Mouse (Mus musculus) lung, embryonic 14.5 days (tissue): ENCODE data around the gene Zc2hc1b. TPM values are rescaled to one million over a fixed set of nuclear protein-coding genes. Genes with fewer than 3 reads are reported as not detected.

ENCODE experiments used
- ATAC-seq: fragments of 200-750 bp; cut with Nextera tagmentation; 2 replicates; pipeline ENCODE4 v1.8.0; 2017; ENCODE audit warnings: mild to moderate bottlenecking, moderate TSS enrichment, moderate library complexity; ENCODE audit not compliant: insufficient read depth
- DNase-seq: peaks from one replicate; pipeline ENCODE4 v3.0.0-alpha.2; 2015
- H3K27ac ChIP-seq: fragments of 300-500 bp; sonication (generic); 2 replicates; pipeline ENCODE4 v1.5.1; 2014; ENCODE audit warnings: low read depth, mild to moderate bottlenecking, moderate library complexity
- H3K27me3 ChIP-seq: fragments of 300-500 bp; sonication (generic); 2 replicates; pipeline ENCODE4 v1.6.1; 2014; ENCODE audit warnings: low read length, control low read depth; ENCODE audit not compliant: insufficient read depth
- H3K36me3 ChIP-seq: fragments of 300-500 bp; sonication (generic); 2 replicates; pipeline ENCODE4 v1.6.1; 2014; ENCODE audit warnings: control low read depth; ENCODE audit not compliant: insufficient read depth
- H3K4me1 ChIP-seq: fragments of 300-500 bp; sonication (generic); 2 replicates; pipeline ENCODE4 v1.6.1; 2014; ENCODE audit warnings: antibody characterized with exemption, control low read depth; ENCODE audit not compliant: insufficient read depth
- H3K4me2 ChIP-seq: fragments of 300-500 bp; sonication (generic); 2 replicates; pipeline ENCODE4 v1.6.1; 2014; ENCODE audit warnings: mild to moderate bottlenecking
- H3K4me3 ChIP-seq: fragments of 300-500 bp; sonication (generic); 2 replicates; pipeline ENCODE4 v1.5.1; 2014; ENCODE audit warnings: low read depth, low read length
- H3K9ac ChIP-seq: fragments of 300-500 bp; sonication (generic); 2 replicates; pipeline ENCODE4 v1.6.1; 2014
- H3K9me3 ChIP-seq: fragments of 300-500 bp; sonication (generic); 2 replicates; pipeline ENCODE4 v1.6.1; 2016; ENCODE audit warnings: low read depth, low read length, control low read depth
- CTCF ChIP-seq: IDR thresholded peaks from 2 replicates; pipeline ENCODE4 v1.5.1; 2016; ENCODE audit warnings: antibody characterized with exemption, low read depth
- WGBS: fragments of 180-500 bp; shearing (Covaris S2); extraction: QIAGEN DNeasy Blood & Tissue Kit; methylation state at CpG from one replicate; pipeline ENCODE4 v1.1.7; 2014; 5-methylcytosine and 5-hydroxymethylcytosine counted together
- polyA plus RNA-seq: library from polyadenylated mRNA; unstranded; fragments of >200 nt; fragmentation: Nextera tagmentation; extraction: Ambion mirVana; gene quantifications from 2 replicates; pipeline ENCODE4 v1.2.1, GENCODE M21; 2014

Zc2hc1b gene
- polyA plus RNA-seq, 1 experiment from 2014 or later, result not detected

DNA sequence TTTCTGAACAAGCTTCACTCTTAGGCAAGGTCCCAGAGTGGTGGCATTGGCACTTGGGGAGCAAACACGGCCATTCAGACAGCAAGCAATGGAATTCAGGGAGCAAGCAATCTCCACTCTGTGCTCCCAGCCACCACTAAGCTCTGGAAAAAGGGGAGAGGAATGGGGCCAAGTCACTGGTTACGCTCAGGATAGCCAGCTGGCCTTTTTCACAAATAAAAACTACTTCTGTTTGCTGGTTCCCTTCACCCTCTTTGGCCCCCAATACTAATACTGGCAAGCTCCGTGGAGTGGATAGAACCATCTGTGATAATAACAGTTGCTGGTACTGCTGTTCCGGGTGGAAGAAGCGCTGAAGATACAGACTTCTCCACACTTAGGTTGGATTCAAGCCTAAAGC, 26.5 kb downstream of the Zc2hc1b start:
- no peaks in the 10 kb centered on the region for H3K36me3 ChIP-seq
- H3K27me3 ChIP-seq, result no peaks in the 10 kb centered on the region
- no peaks in the 10 kb centered on the region for H3K4me1 ChIP-seq
- ATAC-seq (peak; percentile 38; the same call in 1 of the 2 replicates), DNase-seq (peak; percentile 65)
- no peak for TF ChIP-seq CTCF
- WGBS, result 61% methylated on average over 5 of the region's 5 CpGs
- no peaks in the 10 kb centered on the region for H3K9me3 ChIP-seq
- H3K9ac ChIP-seq, result no peak overlapping the region
- no peak overlapping the region for H3K4me2 ChIP-seq
- no peak overlapping the region for H3K4me3 ChIP-seq
- H3K27ac ChIP-seq, result no peak overlapping the region

DNA sequence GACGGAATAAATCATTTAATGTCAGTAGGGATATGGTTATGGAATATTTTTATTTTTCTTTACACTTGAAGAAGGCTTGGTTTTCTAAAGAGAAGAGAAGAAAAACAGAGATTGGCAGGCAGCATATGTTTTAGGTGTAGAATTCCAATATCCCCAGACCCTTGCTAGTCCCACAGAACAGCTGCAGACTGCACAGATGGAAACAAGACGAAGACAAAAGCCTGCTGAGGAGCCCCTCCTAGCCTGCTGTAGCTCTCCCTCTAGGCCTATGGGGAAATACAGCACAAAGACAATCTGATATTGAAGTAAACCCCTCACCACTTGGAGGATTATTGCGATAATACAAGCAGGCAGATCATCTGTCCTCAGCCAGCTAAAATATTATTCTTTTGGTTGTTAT, 27.4 kb downstream of the Zc2hc1b start:
- no peak overlapping the region for H3K4me2 ChIP-seq
- ATAC-seq (no peak), DNase-seq (no peak)
- no peaks in the 10 kb centered on the region for H3K4me1 ChIP-seq
- no peaks in the 10 kb centered on the region for H3K36me3 ChIP-seq
- no peak overlapping the region for H3K9ac ChIP-seq
- H3K27me3 ChIP-seq, result no peaks in the 10 kb centered on the region
- no peak overlapping the region for H3K27ac ChIP-seq
- 70% methylated on average over 3 of the region's 3 CpGs for WGBS
- TF ChIP-seq CTCF, result no peak
- H3K9me3 ChIP-seq, result no peaks in the 10 kb centered on the region
- H3K4me3 ChIP-seq, result no peak overlapping the region

- Histone ChIP-seq H3K36me3 (no peaks in the 10 kb centered on the region), H3K27me3 (no peaks in the 10 kb centered on the region), H3K27ac (no peak overlapping the region), H3K4me3 (no peak overlapping the region), H3K9ac (no peak overlapping the region), H3K4me2 (no peak overlapping the region), H3K4me1 (no peaks in the 10 kb centered on the region), H3K9me3 (no peaks in the 10 kb centered on the region)
- ATAC-seq (no peak), DNase-seq (no peak)
- 51% methylated on average over 2 of the region's 2 CpGs for WGBS
- no peak for TF ChIP-seq CTCF
These were observed 37.4 kb downstream of the Zc2hc1b start for GRCm38 (mm10) chr10:13140434-13140833.

DNA sequence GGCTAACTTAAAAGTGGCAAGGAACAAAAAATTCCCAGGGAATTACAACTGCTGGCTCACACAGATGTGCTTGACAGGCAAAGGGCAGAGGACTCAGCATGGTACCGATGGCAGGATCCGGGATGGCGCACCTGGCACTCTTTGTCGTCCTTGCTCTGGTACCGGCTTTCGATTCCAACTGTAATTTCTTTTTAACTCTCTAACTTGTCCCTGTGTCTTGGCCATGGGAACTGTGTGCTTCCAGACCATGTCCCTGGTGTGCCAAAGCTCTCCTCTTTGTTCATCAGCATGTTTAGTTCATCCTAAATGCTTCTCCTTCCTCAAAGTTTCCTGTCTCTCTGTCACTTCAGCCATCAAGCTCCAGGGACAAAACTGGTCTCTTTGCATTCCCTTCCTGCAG, 39.9 kb downstream of the Zc2hc1b start:
- H3K4me3 ChIP-seq, result no peak overlapping the region
- no peaks in the 10 kb centered on the region for H3K9me3 ChIP-seq
- H3K36me3 ChIP-seq, result no peaks in the 10 kb centered on the region
- H3K9ac ChIP-seq, result no peak overlapping the region
- DNase-seq (no peak), ATAC-seq (no peak)
- no peaks in the 10 kb centered on the region for H3K4me1 ChIP-seq
- 90% methylated on average over 6 of the region's 6 CpGs for WGBS
- no peak overlapping the region for H3K27ac ChIP-seq
- no peak for TF ChIP-seq CTCF
- H3K4me2 ChIP-seq, result no peak overlapping the region
- no peaks in the 10 kb centered on the region for H3K27me3 ChIP-seq

GRCm38 (mm10) chr10:13135751-13136150, 42.1 kb downstream of the Zc2hc1b start:
- no peak for ATAC-seq
- H3K4me2 ChIP-seq, result no peak overlapping the region
- H3K4me3 ChIP-seq, result no peak overlapping the region

GRCm38 (mm10) chr10:13135276-13135675, 42.5 kb downstream of the Zc2hc1b start:
- no peak overlapping the region for H3K27ac ChIP-seq
- DNase-seq (no peak), ATAC-seq (no peak)
- no peak for TF ChIP-seq CTCF
- H3K27me3 ChIP-seq, result no peaks in the 10 kb centered on the region
- no peaks in the 10 kb centered on the region for H3K4me1 ChIP-seq
- no peaks in the 10 kb centered on the region for H3K36me3 ChIP-seq
- no peak overlapping the region for H3K4me2 ChIP-seq
- no peak overlapping the region for H3K9ac ChIP-seq
- no peaks in the 10 kb centered on the region for H3K9me3 ChIP-seq
- H3K4me3 ChIP-seq, result no peak overlapping the region
- 90% methylated on average over 7 of the region's 7 CpGs for WGBS

More at GRCm38 (mm10) chr10:13135751-13136150, 42.1 kb downstream of the Zc2hc1b start:
- 91% methylated on average over 7 of the region's 7 CpGs for WGBS
- H3K27me3 ChIP-seq, result no peaks in the 10 kb centered on the region
- no peak for TF ChIP-seq CTCF
- no peak for DNase-seq
- no peak overlapping the region for H3K9ac ChIP-seq
- no peaks in the 10 kb centered on the region for H3K4me1 ChIP-seq
- H3K36me3 ChIP-seq, result no peaks in the 10 kb centered on the region
- H3K27ac ChIP-seq, result no peak overlapping the region
- no peaks in the 10 kb centered on the region for H3K9me3 ChIP-seq

GRCm38 (mm10) chr10:13133850-13134249, 44.0 kb downstream of the Zc2hc1b start:
- 86% methylated on average over 4 of the region's 4 CpGs for WGBS
- Histone ChIP-seq H3K9ac (no peak overlapping the region), H3K27ac (no peak overlapping the region), H3K9me3 (no peaks in the 10 kb centered on the region), H3K27me3 (no peaks in the 10 kb centered on the region), H3K4me2 (no peak overlapping the region), H3K4me1 (no peaks in the 10 kb centered on the region), H3K36me3 (no peaks in the 10 kb centered on the region; the same call in 1 of the 2 replicates), H3K4me3 (no peak overlapping the region)
- no peak for ATAC-seq
- TF ChIP-seq CTCF, result no peak
- DNase-seq, result no peak

- Histone ChIP-seq H3K9ac (no peak overlapping the region), H3K4me1 (no peaks in the 10 kb centered on the region), H3K4me2 (no peak overlapping the region), H3K27ac (no peak overlapping the region), H3K9me3 (no peaks in the 10 kb centered on the region), H3K36me3 (peaks cover 41% of the 10 kb centered on the region), H3K27me3 (no peaks in the 10 kb centered on the region), H3K4me3 (no peak overlapping the region)
- TF ChIP-seq CTCF, result no peak
- 89% methylated on average over 7 of the region's 7 CpGs for WGBS
- no peak for ATAC-seq
- no peak for DNase-seq
These were observed 49.9 kb downstream of the Zc2hc1b start for GRCm38 (mm10) chr10:13127946-13128345.
